Mouse (Mus musculus) v-Abl transformed pro-B cells (cell line): ENCODE results near the gene Dip2b.

Experiments
- in situ Hi-C, 2 experiments: fragments of 400-800 bp; cut with MboI; formaldehyde crosslinking; loops; one replicate each; pipeline ENCODE4 v1.15.1; 2025; ENCODE audit not compliant: unreplicated experiment in 2 of 2

The Dip2b gene

DNA sequence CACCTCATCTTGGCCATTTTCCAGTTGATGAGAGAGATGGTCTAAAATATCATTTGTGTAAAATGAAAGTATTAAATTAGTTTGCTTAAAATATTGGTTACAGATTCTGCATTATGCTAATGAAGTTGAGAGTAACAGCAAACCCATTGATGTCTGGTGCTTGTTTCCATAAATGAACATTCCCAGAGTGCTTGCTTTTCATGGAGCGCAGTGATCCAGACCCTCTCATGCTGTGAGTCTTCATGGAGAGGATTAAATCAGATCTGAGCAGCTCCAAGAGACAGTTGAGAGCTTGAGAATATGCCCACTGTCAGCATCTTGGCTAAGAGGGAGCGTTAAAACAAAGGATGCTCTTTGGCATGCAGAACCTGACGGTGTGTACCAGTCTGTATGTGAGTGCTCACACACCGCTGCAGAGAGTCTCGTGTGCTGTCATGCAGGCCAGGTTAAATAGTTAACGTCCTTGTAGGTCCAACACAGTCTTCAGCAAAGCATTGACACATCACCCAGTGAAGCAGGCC, 43.1 kb downstream of the Dip2b start:
- in situ Hi-C loops, result no loop called here

DNA sequence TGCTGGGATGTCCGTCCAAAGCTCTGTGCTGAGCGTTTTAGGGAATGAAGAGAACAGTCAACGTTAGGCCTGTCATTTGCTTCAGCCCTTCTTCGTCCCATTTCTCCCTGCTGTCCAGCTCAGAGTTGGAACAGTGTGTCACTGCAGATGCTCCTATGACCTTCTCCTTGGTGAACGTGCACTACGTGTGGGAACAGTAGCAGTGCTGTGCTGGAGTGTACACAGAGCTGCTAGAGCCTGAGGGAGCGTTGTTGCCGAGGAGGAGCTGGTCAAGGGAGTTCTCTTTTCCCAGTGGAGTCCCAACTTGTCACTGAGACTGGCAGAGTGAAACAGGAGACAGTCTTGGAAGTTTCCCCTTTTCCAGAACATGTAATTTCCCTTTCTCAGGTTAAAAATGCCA, 43.6 kb downstream of the Dip2b start:
- in situ Hi-C loops, result no loop called here

DNA sequence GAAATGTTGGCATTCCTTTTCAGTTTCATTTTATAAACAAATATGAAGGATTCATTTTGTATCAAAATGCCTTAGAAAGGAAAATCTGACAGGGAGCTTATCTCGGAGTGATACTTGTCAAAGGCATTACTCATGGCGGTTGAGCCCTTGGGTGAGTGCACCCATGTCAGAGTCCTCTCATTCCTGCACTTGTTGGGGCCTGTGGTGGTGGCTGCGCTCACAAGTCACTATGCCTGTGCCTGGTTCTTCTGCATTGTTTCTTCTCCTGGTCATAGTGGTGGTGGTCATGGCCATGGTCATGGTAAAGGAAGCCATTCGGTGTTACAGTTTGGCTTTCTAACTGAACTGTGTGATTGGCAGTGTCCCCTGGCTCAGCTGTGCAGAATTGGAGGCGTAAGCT, 44.3 kb downstream of the Dip2b start:
- in situ Hi-C loops, result no loop called here

DNA sequence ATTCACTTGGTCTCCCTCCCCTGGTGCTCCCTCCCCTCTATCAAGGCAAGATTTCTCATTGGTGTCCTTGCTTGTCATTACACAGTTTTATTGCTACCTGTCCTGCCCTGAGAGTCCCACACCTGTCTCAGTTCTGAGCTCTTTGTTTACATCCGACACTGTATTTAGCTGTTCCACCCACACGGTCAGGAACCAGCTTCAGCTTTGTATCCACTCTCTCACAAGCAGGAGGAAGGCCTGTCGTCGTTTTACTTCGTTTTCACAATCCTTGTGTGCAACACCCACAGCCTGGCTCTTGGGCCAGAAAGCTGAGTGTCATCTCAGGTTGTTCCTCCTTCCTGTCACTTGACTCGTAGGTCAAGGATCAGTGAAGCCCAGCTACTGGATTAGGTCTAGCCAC, 45.4 kb downstream of the Dip2b start:
- in situ Hi-C loops, result no loop called here

DNA sequence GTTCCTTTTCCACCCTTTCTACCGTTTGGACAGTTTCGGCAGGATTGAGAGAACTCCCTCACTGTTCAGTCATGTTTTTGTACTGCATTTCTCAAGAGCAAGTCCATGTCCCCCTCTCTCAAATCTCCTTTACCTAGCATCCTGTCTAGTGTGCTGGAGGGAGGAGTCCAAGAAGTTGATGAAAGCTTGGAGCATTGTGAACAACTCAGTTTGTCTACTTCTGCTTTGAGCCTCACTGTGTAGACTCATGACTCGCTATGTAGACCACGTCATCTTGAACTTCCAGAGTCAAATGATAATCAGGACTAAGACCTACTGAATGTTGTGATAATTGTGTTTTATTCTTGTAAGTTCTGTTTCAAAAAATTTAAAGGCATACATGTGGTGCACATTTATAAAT, 46.4 kb downstream of the Dip2b start:
- in situ Hi-C loops, result no loop called here

DNA sequence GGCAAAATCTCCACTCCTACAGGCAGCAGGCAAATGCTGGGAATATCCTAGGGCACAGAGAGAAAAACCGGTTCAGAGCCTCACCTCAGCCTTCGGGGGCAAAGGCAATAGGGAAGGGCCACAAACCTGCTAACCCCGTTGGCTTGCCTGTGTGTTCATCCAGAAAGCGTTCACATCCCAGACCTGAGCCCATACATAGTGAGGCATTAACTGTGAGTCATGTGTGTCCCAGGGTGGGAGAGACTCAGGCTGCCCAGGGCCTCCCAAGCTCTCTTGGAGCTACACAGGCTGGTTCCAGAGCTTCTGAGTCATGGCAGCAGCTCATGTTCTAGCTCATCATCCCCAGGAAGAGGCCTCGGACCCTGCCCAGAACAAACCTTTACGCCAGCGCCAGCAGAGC, 49.6 kb downstream of the Dip2b start:
- in situ Hi-C loops, result no loop called here

DNA sequence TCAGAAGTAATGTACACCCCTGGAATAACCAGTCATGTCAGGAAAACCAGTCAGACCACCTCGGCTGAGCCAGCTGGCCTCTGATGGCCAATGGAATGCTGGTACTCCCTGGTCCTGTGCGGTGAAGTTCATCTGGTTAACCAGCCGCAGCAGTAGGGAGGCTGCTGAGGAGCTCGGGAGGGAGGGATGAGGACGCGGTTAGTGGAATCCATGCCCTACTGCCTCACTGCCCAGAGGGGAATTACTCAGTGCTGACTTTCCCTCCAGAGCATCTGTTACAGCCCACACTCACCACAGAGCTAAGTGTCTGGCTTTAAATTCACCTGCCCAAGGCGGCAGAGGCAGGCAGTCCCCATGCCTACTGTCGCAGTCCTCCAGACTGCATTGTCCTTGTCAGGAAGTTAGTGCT, 51.2 kb downstream of the Dip2b start:
- in situ Hi-C loops, result no loop called here

DNA sequence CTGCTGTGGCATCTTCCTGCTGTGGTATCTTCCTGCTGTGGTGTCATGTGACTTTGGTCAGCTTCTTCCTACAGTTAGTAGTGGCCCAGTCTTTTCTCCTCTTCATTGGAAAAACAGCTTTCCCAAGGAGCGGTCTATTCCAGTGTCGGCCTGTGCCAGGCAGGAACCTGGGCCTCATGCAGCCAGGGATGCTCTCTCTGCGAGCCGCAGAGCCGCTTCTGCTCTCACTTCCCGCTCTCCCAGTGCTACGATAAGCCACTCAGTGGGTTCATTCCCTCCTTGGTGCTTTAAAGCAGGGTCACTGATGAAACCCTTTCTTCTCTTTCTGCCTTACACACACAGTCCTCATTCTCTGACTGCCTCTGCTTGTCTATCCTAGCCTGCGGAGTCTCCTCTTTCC, 53.4 kb downstream of the Dip2b start:
- in situ Hi-C loops, result no loop called here

DNA sequence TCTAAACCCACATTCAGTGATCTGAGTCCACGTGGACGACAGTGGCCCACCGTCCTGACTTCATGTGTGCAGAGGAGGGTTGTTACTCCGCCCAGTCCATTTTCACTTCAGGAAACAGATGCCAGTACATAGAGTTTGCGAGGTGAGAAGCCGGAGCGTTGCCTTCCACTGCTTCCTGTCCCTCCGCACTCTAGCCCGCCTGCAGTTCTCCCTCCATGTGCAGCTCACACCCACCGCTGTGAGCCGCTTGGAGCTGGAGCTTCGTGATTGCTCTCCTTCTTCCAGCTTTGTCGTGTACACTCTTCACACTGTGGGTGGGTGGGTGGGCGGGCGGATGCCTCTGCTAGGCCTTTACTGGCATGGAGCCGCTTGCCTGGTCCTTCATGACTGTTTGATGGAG, 53.8 kb downstream of the Dip2b start:
- in situ Hi-C loops, result no loop called here

DNA sequence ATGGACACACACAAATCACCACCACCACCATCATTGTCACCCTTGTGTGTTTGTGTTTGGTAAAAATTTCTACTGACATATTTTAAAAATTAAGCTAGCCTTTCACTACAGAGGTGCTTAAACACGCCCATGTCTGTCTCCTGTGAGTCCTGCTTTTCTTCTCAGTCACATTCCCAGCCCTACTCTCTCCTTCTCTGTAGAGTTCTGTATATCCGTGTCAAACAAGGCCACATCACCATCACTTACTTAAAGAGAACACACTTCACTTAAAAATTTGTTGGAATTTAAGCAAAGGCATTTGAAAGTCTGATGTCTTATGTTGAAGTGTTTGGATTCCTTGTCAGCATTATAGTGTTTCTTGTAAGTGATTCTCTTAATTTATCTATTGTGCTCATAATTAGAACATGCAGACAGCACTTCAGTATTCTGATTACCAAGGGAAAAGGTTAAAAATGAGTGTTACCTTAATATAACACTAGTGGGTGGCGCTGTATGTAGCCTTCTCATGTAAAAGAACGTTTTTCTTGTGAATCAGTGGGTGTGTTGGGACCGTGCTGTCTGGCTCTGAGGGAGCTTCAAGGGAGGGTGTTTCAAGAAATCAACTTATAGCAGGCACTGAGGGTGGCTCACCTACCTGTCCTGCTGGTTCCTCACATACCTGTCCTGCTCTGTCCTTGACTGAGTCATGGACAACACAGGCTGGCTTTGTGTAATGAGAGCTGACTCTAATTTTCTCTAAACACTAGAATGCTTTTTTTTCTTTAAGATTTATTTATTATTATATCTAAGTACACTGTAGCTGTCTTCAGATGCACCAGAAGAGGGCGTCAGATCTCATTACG, 58.3 kb downstream of the Dip2b start:
- in situ Hi-C loops, result no loop called here

DNA sequence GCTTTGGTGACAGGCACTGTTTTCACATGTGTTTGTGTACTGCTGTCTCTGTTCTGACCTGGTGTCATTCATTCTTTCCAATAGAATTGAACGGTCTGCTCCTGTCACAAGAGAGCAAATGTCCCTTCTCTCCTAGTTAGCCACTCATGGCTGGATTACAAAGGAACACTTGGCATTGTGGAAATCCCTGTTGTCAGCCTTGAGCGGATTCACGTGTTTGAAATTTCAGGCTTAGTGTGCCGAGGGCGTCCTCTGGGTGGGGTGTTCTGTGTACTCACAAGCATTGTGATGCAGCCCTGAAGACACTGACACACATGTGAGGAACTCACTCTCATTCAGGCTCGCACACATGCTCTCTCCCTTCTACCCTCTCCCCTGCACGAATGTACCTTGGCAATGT, 61.9 kb downstream of the Dip2b start:
- in situ Hi-C loops, result no loop called here

DNA sequence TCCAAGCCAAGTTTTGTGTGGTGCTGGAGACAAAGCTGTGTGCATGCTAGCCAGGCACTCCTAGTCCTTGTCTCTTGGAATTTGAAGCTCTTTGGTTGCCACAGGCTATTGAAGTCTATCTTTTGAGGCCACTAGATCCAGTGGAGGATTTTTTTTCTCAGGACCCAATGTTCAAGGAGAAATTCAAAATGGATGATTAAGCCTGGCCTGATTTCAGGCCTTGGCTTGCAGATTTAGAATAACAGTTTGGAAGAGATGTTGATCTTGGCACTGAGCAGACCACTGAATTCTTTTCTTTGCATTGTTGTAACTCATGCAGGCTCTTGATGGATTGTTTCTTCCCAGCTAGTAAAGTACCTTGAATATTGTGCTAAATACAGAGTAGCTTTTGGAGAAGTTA, 62.7 kb downstream of the Dip2b start:
- in situ Hi-C loops, result no loop called here

DNA sequence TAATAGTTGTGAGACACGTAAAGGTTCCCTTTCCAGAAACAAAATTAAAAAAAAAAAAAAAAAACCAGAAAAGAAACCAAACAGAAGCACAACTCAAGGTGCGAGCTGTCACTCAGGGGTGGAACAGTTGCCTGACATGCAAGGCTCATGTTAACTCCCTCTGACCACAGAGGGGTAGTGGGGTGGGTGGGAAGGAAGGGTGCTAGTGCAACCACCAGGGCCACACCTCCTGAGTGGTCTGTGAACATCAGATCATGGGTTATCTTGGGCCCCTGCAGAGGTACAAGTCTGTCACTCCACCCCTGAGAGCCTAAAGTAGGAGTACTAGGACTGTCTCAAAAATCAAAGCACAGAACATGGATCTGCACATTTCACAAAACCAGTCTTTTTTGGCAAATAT, 65.7 kb downstream of the Dip2b start:
- in situ Hi-C loops, result no loop called here

DNA sequence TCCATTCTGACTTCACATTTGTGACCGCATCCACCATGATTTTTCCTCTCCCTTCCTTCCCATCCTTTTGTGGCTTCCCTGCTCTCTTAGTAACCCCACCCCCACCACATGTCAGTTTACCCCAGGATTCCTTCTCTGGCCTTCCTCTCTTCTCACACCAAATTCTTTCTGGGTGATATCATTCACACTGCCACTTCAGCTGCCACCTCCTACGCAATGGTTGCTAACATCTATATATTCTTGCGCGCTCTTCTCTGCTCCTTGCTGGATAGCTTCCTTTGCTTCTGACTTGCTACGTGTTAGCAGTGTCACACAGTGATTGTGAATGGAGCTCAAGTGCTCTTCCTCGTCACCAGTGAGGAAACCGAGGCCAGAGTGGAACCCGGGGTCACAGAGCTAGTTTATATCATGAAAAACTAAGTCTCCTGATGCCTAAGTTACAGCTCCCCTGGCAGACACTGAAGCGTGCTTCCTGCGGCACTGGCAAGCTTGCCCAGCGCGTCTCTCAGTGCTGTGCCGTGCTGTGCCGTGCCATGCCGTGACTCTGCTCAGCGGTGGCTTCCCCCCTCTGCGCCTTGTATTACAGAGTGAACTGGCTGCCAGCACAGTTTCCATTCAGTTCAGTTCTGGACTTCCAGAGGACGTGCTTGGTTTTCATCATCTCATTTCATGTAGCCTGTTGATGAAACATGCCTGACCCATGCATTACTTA, 69.8 kb downstream of the Dip2b start:
- in situ Hi-C loops, result no loop called here

DNA sequence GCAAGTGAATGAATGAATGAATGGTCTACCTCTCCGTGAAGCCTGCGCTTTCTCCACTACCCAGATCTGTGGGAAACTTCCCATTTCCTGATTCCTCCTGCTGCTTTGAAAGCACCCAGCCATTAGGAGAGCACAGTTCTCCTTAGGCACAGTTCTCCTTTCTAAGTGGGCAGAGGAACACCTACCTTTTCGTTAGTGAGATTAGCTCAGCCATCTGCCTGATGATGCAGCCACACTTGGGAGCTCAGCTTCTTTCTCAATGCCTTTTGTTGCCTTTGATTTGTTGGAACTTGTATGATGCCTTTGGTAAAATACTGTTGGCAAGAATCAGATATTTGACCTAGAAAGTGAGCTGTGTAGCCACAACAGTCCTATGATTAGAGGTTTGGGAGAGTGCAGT, 71.5 kb downstream of the Dip2b start:
- in situ Hi-C loops, result no loop called here

DNA sequence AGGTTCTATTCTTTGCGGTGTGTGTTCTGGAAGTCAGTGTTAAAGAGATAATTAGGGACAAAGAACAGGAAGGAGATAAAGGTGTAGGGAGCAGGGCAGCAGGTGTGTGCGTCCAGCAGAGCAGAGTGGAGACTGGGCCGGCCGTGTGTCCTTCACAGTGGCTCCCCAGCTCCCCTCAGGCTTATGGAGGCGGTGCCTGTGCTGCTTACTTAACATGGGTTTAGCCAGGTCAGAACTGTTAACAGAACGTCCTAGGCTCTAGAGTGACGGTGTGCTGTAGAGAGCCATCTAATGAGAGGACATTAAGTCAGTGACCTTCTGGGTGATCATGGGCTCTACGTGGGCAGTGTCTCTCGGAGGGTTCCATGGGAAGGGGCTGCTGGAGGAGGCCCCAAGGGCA, 73.4 kb downstream of the Dip2b start:
- in situ Hi-C loops, result no loop called here

DNA sequence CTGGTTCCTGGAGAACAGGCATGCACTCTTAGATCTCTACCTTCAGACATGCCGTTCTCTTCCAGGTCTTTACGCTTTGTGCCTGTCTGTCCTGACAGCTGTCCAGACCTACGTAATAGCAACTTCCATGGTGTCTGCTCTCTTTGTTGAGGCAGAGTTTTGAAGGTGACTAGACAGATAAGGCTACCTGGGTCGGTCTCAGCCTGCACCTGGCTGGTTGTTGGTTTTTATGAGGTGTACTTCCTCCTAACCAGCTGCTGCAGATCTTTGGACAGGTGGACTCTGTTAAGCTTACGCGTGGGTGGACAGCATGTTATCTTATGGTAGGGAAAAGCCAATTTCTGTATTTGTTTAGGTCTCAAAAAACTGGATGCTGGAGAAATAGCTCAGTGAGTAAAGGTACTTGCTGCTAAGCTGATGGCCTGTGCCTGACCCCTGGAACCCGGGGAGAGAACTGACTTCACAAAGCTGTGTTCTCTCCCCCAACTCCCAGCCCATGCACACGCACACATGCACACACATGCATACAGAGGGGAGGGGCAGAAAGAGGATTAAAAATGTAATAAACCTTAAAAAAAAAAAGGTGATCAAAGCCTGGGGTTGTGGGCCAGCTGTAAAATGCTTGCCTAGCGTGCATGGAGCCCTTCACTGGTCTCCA, 74.0 kb downstream of the Dip2b start:
- in situ Hi-C loops, result no loop called here

DNA sequence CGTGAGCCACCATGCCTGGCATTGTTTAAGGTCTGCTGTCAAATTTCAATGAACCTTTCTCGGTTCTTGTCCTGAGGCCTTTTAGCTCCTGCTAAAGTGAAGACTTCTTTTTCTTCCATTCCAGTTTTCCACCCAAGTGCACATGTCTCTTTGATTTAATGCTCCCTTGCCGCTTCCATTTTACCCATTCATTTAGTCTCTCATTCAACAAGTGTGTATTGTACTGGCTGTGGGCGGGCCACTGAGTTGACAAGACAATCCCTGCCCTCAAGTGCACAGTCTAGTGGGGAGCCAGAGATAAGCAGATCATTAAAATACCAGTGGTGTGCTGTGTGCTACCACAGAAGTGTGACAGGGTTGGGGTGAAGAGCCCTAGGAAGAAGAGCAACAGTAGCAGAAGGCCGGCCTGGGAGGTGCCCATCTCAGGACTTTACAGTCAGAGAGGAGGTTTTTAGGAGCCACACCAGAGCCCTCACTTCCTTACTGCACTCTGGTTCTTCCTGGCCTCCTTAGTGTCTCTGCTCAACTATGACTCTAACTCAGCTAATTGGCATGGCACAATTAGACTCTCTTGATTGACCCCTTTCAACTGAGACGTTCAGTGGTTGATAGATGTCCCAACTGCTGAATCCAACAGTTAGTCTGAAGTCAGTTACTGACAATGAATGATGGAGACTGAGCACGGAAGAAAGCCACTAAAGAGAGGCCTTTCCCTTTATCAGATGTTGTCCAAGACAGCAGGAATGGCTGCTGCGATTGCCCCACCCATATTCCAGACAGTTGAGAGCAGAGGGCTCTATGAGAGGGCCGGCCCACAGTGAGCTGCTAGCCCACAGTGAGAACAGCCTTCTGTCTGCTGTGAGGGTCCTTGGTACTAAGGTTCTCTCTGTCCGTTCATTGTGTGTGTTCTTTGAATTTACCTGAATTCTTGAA, 75.1 kb downstream of the Dip2b start:
- in situ Hi-C loops, result no loop called here

DNA sequence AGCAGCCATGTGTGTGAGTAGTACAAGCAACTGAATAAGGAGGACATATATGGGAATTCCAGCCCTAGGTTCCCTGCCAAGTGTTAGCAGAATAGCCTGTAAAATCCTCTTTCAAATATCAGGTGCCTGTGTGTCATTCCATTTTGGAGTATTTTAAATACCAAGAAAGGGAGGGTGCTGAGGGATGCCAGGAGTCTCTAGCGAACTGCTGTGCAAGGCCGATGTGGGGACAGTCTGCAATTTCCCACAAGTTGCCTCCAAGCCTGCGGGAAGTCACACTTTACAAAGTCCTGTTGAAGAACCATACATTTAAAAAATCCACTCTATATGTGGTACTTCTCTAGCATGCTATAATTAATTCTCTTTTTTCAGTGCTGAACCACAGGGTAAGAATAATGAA, 77.0 kb downstream of the Dip2b start:
- in situ Hi-C loops, result no loop called here

DNA sequence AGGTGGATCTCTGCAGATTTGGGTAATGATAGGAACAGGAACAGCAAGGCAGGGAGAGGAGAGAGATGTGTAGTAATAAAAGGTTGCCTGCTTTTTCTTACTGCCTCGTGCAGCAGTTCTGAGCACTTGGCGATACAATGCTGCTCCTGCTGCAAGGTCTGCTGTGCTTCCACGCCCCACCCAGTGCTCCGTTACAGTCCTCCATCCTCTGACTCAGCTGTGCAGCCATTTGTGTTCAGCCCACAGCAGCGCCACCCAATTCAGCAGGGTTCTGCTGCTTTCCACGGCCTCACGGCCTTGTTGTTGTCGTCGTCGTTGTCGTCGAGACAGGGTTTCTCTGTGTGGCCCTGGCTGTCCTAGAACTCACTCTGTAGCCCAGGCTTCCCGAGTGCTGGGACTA, 77.9 kb downstream of the Dip2b start:
- in situ Hi-C loops, result no loop called here
